Mouse (Mus musculus) stomach, postnatal 0 days (tissue): ENCODE measurements around the gene Hs6st2. TPM values are rescaled to one million over a fixed set of nuclear protein-coding genes. Genes with fewer than 3 reads are reported as not detected.
A peak's percentile ranks its signal among the peaks of the same experiment; 100 is the strongest.

ENCODE experiments used
- ATAC-seq: fragments of 200-750 bp; cut with Nextera tagmentation; 2 replicates; pipeline ENCODE4 v1.8.0; 2017; ENCODE audit not compliant: low FRiP score, low TSS enrichment
- DNase-seq: peaks from one replicate; pipeline ENCODE4 v3.0.0-alpha.2; 2016; ENCODE audit warnings: low spot score
- H3K27ac ChIP-seq: fragments of 300-500 bp; sonication (generic); replicated peaks from 2 replicates; pipeline ENCODE4 v1.5.1; 2014; ENCODE audit warnings: mild to moderate bottlenecking, control low read depth
- H3K27me3 ChIP-seq: fragments of 300-500 bp; sonication (generic); 2 replicates; pipeline ENCODE4 v1.6.1; 2014; ENCODE audit warnings: low read length; ENCODE audit not compliant: control insufficient read depth, insufficient read depth
- H3K36me3 ChIP-seq: fragments of 300-500 bp; sonication (generic); 2 replicates; pipeline ENCODE4 v1.6.1; 2014; ENCODE audit warnings: low read length, mixed read lengths; ENCODE audit not compliant: control insufficient read depth, insufficient read depth
- H3K4me1 ChIP-seq: fragments of 300-500 bp; sonication (generic); replicated peaks from 2 replicates; pipeline ENCODE4 v1.6.1; 2014; ENCODE audit warnings: antibody characterized with exemption; ENCODE audit not compliant: control insufficient read depth, insufficient read depth
- H3K4me2 ChIP-seq: fragments of 300-500 bp; sonication (generic); replicated peaks from 2 replicates; pipeline ENCODE4 v1.6.1; 2014; ENCODE audit warnings: low read depth, mild to moderate bottlenecking, control low read depth, moderate library complexity
- H3K4me3 ChIP-seq: fragments of 300-500 bp; sonication (generic); 2 replicates; pipeline ENCODE4 v1.5.1; 2014; ENCODE audit warnings: low read depth, low read length, control low read depth
- H3K9ac ChIP-seq: fragments of 300-500 bp; sonication (generic); 2 replicates; pipeline ENCODE4 v1.6.1; 2014; ENCODE audit warnings: mild to moderate bottlenecking, low read length, control low read depth, mixed read lengths
- H3K9me3 ChIP-seq: fragments of 300-500 bp; sonication (generic); 2 replicates; pipeline ENCODE4 v1.6.1; 2016; ENCODE audit warnings: low read length; ENCODE audit not compliant: control insufficient read depth
- CTCF ChIP-seq: IDR thresholded peaks from 2 replicates; pipeline ENCODE4 v1.5.1; 2016; ENCODE audit warnings: antibody characterized with exemption, low read depth, mild to moderate bottlenecking, moderate library complexity
- EP300 ChIP-seq: optimal IDR thresholded peaks from 2 replicates; pipeline ENCODE3; 2016; ENCODE audit warnings: antibody characterized with exemption
- WGBS: fragments of 180-500 bp; shearing (Covaris S2); extraction: QIAGEN DNeasy Blood & Tissue Kit; methylation state at CpG from one replicate; pipeline ENCODE4 v1.1.7; 2014; 5-methylcytosine and 5-hydroxymethylcytosine counted together
- polyA plus RNA-seq: library from polyadenylated mRNA; unstranded; fragments of >200 nt; fragmentation: Nextera tagmentation; extraction: Ambion mirVana; gene quantifications from 2 replicates; pipeline ENCODE4 v1.2.1, GENCODE M21; 2015

Hs6st2 gene
- polyA plus RNA-seq, 1 experiment from 2014 or later: 1.1 TPM

DNA sequence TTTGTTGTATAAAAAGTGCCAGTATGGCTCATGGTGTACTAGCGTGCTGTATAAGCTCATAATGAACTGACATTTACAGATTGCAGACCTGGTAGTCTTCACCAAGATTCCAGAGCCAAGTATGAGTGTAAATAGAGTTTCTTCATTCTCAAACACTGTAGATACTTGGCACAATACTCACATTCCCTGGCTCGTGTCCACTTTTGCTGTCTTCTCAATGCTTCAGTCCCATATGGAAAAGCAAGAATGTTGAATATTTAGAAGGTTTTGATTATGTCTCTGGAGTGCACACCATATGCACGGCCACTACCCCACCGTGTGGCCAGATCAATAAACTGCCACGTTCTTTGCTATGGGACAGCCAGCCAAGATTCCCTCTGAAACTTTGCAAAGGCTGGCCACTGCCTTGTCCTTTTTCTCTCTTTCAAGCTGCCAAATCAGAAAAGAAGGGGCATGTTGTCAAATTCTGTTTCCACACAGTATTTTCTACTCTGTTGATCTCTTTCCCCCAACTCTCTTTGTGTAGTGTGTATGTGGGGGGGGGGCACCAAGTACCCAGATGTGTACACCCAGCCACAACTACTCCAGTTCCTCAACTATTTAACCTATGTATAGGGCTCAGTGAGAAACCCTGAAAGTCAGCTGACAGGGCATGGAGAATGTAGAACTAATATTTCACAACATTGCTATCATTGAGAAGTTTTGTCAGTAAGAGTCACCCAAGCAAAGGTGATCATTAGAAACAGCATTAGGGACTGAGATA lies 309.0 kb downstream of the Hs6st2 start:
- no peaks in the 10 kb centered on the region for H3K27me3 ChIP-seq
- H3K4me1 ChIP-seq: no peaks in the 10 kb centered on the region
- H3K27ac ChIP-seq: no peak overlapping the region
- ATAC-seq (0 out of 2 replicates have a peak, but pooled peaks have one; percentile 45), DNase-seq (peak; percentile 40)
- H3K9ac ChIP-seq: no peak overlapping the region
- H3K4me2 ChIP-seq: no peak overlapping the region
- WGBS: 22% methylated on average over 5 of the region's 5 CpGs
- TF ChIP-seq EP300 (no peak), CTCF (peak; percentile 78)
- H3K36me3 ChIP-seq: no peaks in the 10 kb centered on the region
- H3K4me3 ChIP-seq: no peak overlapping the region
- no peaks in the 10 kb centered on the region for H3K9me3 ChIP-seq

DNA sequence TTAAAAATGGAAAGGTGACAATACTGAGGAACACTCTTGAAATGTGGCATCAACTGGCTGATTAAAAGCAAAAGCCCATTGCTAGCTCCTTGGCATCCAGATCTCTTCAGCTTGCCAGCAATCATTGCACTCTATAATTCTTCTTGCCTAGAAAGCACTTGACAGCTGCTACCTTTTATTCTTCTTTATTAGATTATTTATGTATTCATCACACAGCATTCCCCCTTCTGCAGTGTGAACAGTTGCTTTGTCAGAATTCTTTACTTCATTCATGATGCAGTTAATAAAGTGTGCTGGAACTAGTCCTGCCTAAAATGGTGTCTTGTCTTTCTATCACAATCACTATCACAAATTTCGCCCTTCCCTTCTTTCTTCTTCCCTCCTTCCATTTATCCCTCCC lies 332.0 kb downstream of the Hs6st2 start:
- H3K9ac ChIP-seq: no peak overlapping the region
- no peaks in the 10 kb centered on the region for H3K27me3 ChIP-seq
- WGBS: 83% methylated on average over 1 of the region's 1 CpGs
- DNase-seq: no peak
- ATAC-seq: no peak
- H3K4me1 ChIP-seq: no peaks in the 10 kb centered on the region
- H3K36me3 ChIP-seq: no peaks in the 10 kb centered on the region
- H3K27ac ChIP-seq: no peak overlapping the region
- H3K4me2 ChIP-seq: no peak overlapping the region
- H3K9me3 ChIP-seq: no peaks in the 10 kb centered on the region
- no peak for TF ChIP-seq CTCF
- TF ChIP-seq EP300: no peak
- H3K4me3 ChIP-seq: no peak overlapping the region

GRCm38 (mm10) chrX:51343595-51343994 lies 338.1 kb downstream of the Hs6st2 start:
- ATAC-seq (0 out of 2 replicates have a peak, but pooled peaks have one; percentile 38), DNase-seq (no peak)
- H3K4me2 ChIP-seq: no peak overlapping the region
- no peak overlapping the region for H3K4me3 ChIP-seq
- H3K27me3 ChIP-seq: no peaks in the 10 kb centered on the region
- H3K36me3 ChIP-seq: no peaks in the 10 kb centered on the region
- no peak overlapping the region for H3K27ac ChIP-seq
- no peaks in the 10 kb centered on the region for H3K4me1 ChIP-seq
- no peaks in the 10 kb centered on the region for H3K9me3 ChIP-seq
- 51% methylated on average over 3 of the region's 3 CpGs for WGBS
- no peak for TF ChIP-seq CTCF
- TF ChIP-seq EP300: no peak
- H3K9ac ChIP-seq: no peak overlapping the region

Other genes starting within 250 kb of the Hs6st2 start
- gene Usp26, start 119.4 kb upstream of the Hs6st2 start, polyA plus RNA-seq: not detected in 2 replicates